Mouse (Mus musculus): ENCODE results near the gene Sat2. TPM values are rescaled to one million over a fixed set of nuclear protein-coding genes. Genes with fewer than 3 reads are reported as not detected.

Sat2 gene
- polyA plus RNA-seq (2015; fragmentation: Nextera tagmentation; extraction: Ambion mirVana): 10.2 and 11.1 TPM in 2 replicates

- no peaks in the 10 kb centered on the region for H3K9me3 ChIP-seq (replicated peaks)
- peak; percentile 54 for ATAC-seq (ENCODE audit: insufficient read depth)
- peaks cover 12% of the 10 kb centered on the region; the same call in 1 of the 2 replicates for H3K27me3 ChIP-seq
- 3% methylated on average over 20 of the region's 20 CpGs for WGBS (ENCODE audit: insufficient replicate concordance)
- H3K4me2 ChIP-seq: peak within 1 kb of the TSS; percentile 83
- peak within 1 kb of the TSS; percentile 72 for H3K27ac ChIP-seq (replicated peaks)
- peak within 1 kb of the TSS; percentile 59 for H3K9ac ChIP-seq
- peaks cover 45% of the 10 kb centered on the region for H3K4me1 ChIP-seq (replicated peaks)
- no peaks in the 10 kb centered on the region for H3K36me3 ChIP-seq (replicated peaks)
- H3K4me3 ChIP-seq (replicated peaks): peak within 1 kb of the TSS; percentile 62
Observed at GRCm38 (mm10) chr11:69621571-69622268, at the start of gene Sat2. Sat2 (plus strand) TSS chr11:69622024.

- H3K9me3 ChIP-seq (replicated peaks): no peaks in the 10 kb centered on the region
- H3K4me1 ChIP-seq (replicated peaks): peaks cover 68% of the 10 kb centered on the region
- H3K27me3 ChIP-seq: no peaks in the 10 kb centered on the region
- H3K9ac ChIP-seq: no peak overlapping the region
- H3K4me2 ChIP-seq: peak overlapping the region; percentile 91; the same call in 1 of the 2 replicates
- no peak overlapping the region for H3K4me3 ChIP-seq (replicated peaks)
- H3K36me3 ChIP-seq (replicated peaks): peaks cover 63% of the 10 kb centered on the region
- WGBS (ENCODE audit: insufficient replicate concordance): 59% methylated on average over 3 of the region's 3 CpGs
- no peak for ATAC-seq (ENCODE audit: insufficient read depth)
- peak overlapping the region; percentile 54; the same call in 1 of the 2 replicates for H3K27ac ChIP-seq (replicated peaks)
Observed at GRCm38 (mm10) chr11:69575220-69575619, 46.6 kb upstream of the Sat2 start.

- WGBS (ENCODE audit: insufficient replicate concordance): 19% methylated on average over 5 of the region's 5 CpGs
- H3K4me2 ChIP-seq: peak overlapping the region; percentile 91
Observed at GRCm38 (mm10) chr11:69576307-69576706, 45.5 kb upstream of the Sat2 start.

GRCm38 (mm10) chr11:69578301-69578700 lies 43.5 kb upstream of the Sat2 start:
- no peaks in the 10 kb centered on the region for H3K27me3 ChIP-seq
- no peak for ATAC-seq (ENCODE audit: insufficient read depth)
- peaks cover 60% of the 10 kb centered on the region for H3K4me1 ChIP-seq (replicated peaks)
- WGBS (ENCODE audit: insufficient replicate concordance): 6% methylated on average over 15 of the region's 15 CpGs
- peak overlapping the region; percentile 85 for H3K27ac ChIP-seq (replicated peaks)
- H3K4me2 ChIP-seq: peak overlapping the region; percentile 91
- peak overlapping the region; percentile 88 for H3K9ac ChIP-seq
- H3K9me3 ChIP-seq (replicated peaks): no peaks in the 10 kb centered on the region
- peaks cover 35% of the 10 kb centered on the region for H3K36me3 ChIP-seq (replicated peaks)
- H3K4me3 ChIP-seq (replicated peaks): peak overlapping the region; percentile 90

More at GRCm38 (mm10) chr11:69576307-69576706, 45.5 kb upstream of the Sat2 start:
- peaks cover 59% of the 10 kb centered on the region for H3K4me1 ChIP-seq (replicated peaks)
- H3K4me3 ChIP-seq (replicated peaks): peak overlapping the region; percentile 90
- ATAC-seq (ENCODE audit: insufficient read depth): no peak
- H3K27me3 ChIP-seq: no peaks in the 10 kb centered on the region
- no peaks in the 10 kb centered on the region for H3K9me3 ChIP-seq (replicated peaks)
- H3K36me3 ChIP-seq (replicated peaks): peaks cover 53% of the 10 kb centered on the region
- H3K27ac ChIP-seq (replicated peaks): peak overlapping the region; percentile 54
- H3K9ac ChIP-seq: peak overlapping the region; percentile 88

GRCm38 (mm10) chr11:69579128-69580017 lies 42.5 kb upstream of the Sat2 start:
- peak overlapping the region; percentile 90 for H3K4me3 ChIP-seq (replicated peaks)
- H3K9me3 ChIP-seq (replicated peaks): no peaks in the 10 kb centered on the region
- no peaks in the 10 kb centered on the region for H3K27me3 ChIP-seq
- peaks cover 29% of the 10 kb centered on the region for H3K36me3 ChIP-seq (replicated peaks)
- H3K4me2 ChIP-seq: peak overlapping the region; percentile 91
- peak; percentile 79 for ATAC-seq (ENCODE audit: insufficient read depth)
- H3K4me1 ChIP-seq (replicated peaks): peaks cover 70% of the 10 kb centered on the region
- WGBS (ENCODE audit: insufficient replicate concordance): under 1% methylated on average over 39 of the region's 39 CpGs
- peak overlapping the region; percentile 97 for H3K27ac ChIP-seq (replicated peaks)
- H3K9ac ChIP-seq: peak overlapping the region; percentile 88

GRCm38 (mm10) chr11:69580091-69580514 lies 41.7 kb upstream of the Sat2 start, which contains the start of the genes Wrap53 and Trp53:
Wrap53 (minus strand) TSS chr11:69580255.
Trp53 (plus strand) TSS chr11:69580359.
- Histone ChIP-seq H3K4me1 (replicated peaks) (peaks cover 70% of the 10 kb centered on the region), H3K4me2 (peak within 1 kb of the TSS; percentile 91), H3K9me3 (replicated peaks) (no peaks in the 10 kb centered on the region), H3K36me3 (replicated peaks) (peaks cover 21% of the 10 kb centered on the region), H3K4me3 (replicated peaks) (peak within 1 kb of the TSS; percentile 90), H3K27me3 (no peaks in the 10 kb centered on the region), H3K9ac (peak within 1 kb of the TSS; percentile 88), H3K27ac (replicated peaks) (peak within 1 kb of the TSS; percentile 97)
- ATAC-seq (ENCODE audit: insufficient read depth): peak; percentile 47
- WGBS (ENCODE audit: insufficient replicate concordance): under 1% methylated on average over 13 of the region's 13 CpGs

GRCm38 (mm10) chr11:69580572-69581146 lies 41.2 kb upstream of the Sat2 start:
- Histone ChIP-seq H3K4me2 (peak overlapping the region; percentile 91), H3K4me3 (replicated peaks) (peak overlapping the region; percentile 90), H3K9ac (peak overlapping the region; percentile 79), H3K4me1 (replicated peaks) (peaks cover 70% of the 10 kb centered on the region), H3K36me3 (replicated peaks) (peaks cover 16% of the 10 kb centered on the region), H3K27ac (replicated peaks) (peak overlapping the region; percentile 97), H3K27me3 (no peaks in the 10 kb centered on the region), H3K9me3 (replicated peaks) (no peaks in the 10 kb centered on the region)
- WGBS (ENCODE audit: insufficient replicate concordance): under 1% methylated on average over 25 of the region's 25 CpGs
- ATAC-seq (ENCODE audit: insufficient read depth): no peak

GRCm38 (mm10) chr11:69581147-69581688 lies 40.6 kb upstream of the Sat2 start:
- Histone ChIP-seq H3K9me3 (replicated peaks) (no peaks in the 10 kb centered on the region), H3K4me3 (replicated peaks) (peak overlapping the region; percentile 90), H3K27me3 (no peaks in the 10 kb centered on the region), H3K36me3 (replicated peaks) (peaks cover 12% of the 10 kb centered on the region; the same call in 1 of the 2 replicates), H3K9ac (peak overlapping the region; percentile 79), H3K4me1 (replicated peaks) (peaks cover 70% of the 10 kb centered on the region), H3K4me2 (peak overlapping the region; percentile 91), H3K27ac (replicated peaks) (peak overlapping the region; percentile 97)
- WGBS (ENCODE audit: insufficient replicate concordance): under 1% methylated on average over 36 of the region's 36 CpGs
- ATAC-seq (ENCODE audit: insufficient read depth): peak; percentile 82

GRCm38 (mm10) chr11:69581814-69582213 lies 40.0 kb upstream of the Sat2 start:
- peaks cover 13% of the 10 kb centered on the region for H3K36me3 ChIP-seq (replicated peaks)
- ATAC-seq (ENCODE audit: insufficient read depth): no peak
- peak overlapping the region; percentile 91 for H3K4me2 ChIP-seq
- H3K9ac ChIP-seq: peak overlapping the region; percentile 79
- H3K4me1 ChIP-seq (replicated peaks): peaks cover 70% of the 10 kb centered on the region
- no peaks in the 10 kb centered on the region for H3K27me3 ChIP-seq
- H3K9me3 ChIP-seq (replicated peaks): no peaks in the 10 kb centered on the region
- 2% methylated on average over 8 of the region's 8 CpGs for WGBS (ENCODE audit: insufficient replicate concordance)
- peak overlapping the region; percentile 90 for H3K4me3 ChIP-seq (replicated peaks)
- peak overlapping the region; percentile 97 for H3K27ac ChIP-seq (replicated peaks)

- no peaks in the 10 kb centered on the region for H3K27me3 ChIP-seq
- H3K4me1 ChIP-seq (replicated peaks): peaks cover 69% of the 10 kb centered on the region
- ATAC-seq (ENCODE audit: insufficient read depth): no peak
- H3K4me2 ChIP-seq: peak overlapping the region; percentile 91
- H3K36me3 ChIP-seq (replicated peaks): peaks cover 13% of the 10 kb centered on the region
- H3K4me3 ChIP-seq (replicated peaks): peak overlapping the region; percentile 90
- H3K9ac ChIP-seq: peak overlapping the region; percentile 79
- H3K9me3 ChIP-seq (replicated peaks): no peaks in the 10 kb centered on the region
- H3K27ac ChIP-seq (replicated peaks): peak overlapping the region; percentile 97
- WGBS (ENCODE audit: insufficient replicate concordance): 36% methylated on average over 9 of the region's 9 CpGs
Observed at GRCm38 (mm10) chr11:69582230-69582805, 39.5 kb upstream of the Sat2 start.

Data from liver, embryonic 15.5 days (tissue).